Mouse (Mus musculus) lung, embryonic 14.5 days (tissue): ENCODE measurements at regions not wholly inside any gene's neighbourhood (a gene's known extent, or its start where the extent isn't known, plus 50 kb on each side); places are given as distances from the start of the nearest gene placed in this dataset.

ENCODE experiments used
- ATAC-seq: fragments of 200-750 bp; cut with Nextera tagmentation; 2 replicates; pipeline ENCODE4 v1.8.0; 2017; ENCODE audit warnings: mild to moderate bottlenecking, moderate TSS enrichment, moderate library complexity; ENCODE audit not compliant: insufficient read depth
- DNase-seq: peaks from one replicate; pipeline ENCODE4 v3.0.0-alpha.2; 2015
- H3K27ac ChIP-seq: fragments of 300-500 bp; sonication (generic); 2 replicates; pipeline ENCODE4 v1.5.1; 2014; ENCODE audit warnings: low read depth, mild to moderate bottlenecking, moderate library complexity
- H3K27me3 ChIP-seq: fragments of 300-500 bp; sonication (generic); 2 replicates; pipeline ENCODE4 v1.6.1; 2014; ENCODE audit warnings: low read length, control low read depth; ENCODE audit not compliant: insufficient read depth
- H3K36me3 ChIP-seq: fragments of 300-500 bp; sonication (generic); 2 replicates; pipeline ENCODE4 v1.6.1; 2014; ENCODE audit warnings: control low read depth; ENCODE audit not compliant: insufficient read depth
- H3K4me1 ChIP-seq: fragments of 300-500 bp; sonication (generic); 2 replicates; pipeline ENCODE4 v1.6.1; 2014; ENCODE audit warnings: antibody characterized with exemption, control low read depth; ENCODE audit not compliant: insufficient read depth
- H3K4me2 ChIP-seq: fragments of 300-500 bp; sonication (generic); 2 replicates; pipeline ENCODE4 v1.6.1; 2014; ENCODE audit warnings: mild to moderate bottlenecking
- H3K4me3 ChIP-seq: fragments of 300-500 bp; sonication (generic); 2 replicates; pipeline ENCODE4 v1.5.1; 2014; ENCODE audit warnings: low read depth, low read length
- H3K9ac ChIP-seq: fragments of 300-500 bp; sonication (generic); 2 replicates; pipeline ENCODE4 v1.6.1; 2014
- H3K9me3 ChIP-seq: fragments of 300-500 bp; sonication (generic); 2 replicates; pipeline ENCODE4 v1.6.1; 2016; ENCODE audit warnings: low read depth, low read length, control low read depth
- CTCF ChIP-seq: IDR thresholded peaks from 2 replicates; pipeline ENCODE4 v1.5.1; 2016; ENCODE audit warnings: antibody characterized with exemption, low read depth
- WGBS: fragments of 180-500 bp; shearing (Covaris S2); extraction: QIAGEN DNeasy Blood & Tissue Kit; methylation state at CpG from one replicate; pipeline ENCODE4 v1.1.7; 2014; 5-methylcytosine and 5-hydroxymethylcytosine counted together

- Histone ChIP-seq H3K9me3 (no peaks in the 10 kb centered on the region; the same call in 1 of the 2 replicates), H3K27ac (no peak overlapping the region), H3K27me3 (no peaks in the 10 kb centered on the region), H3K9ac (no peak overlapping the region), H3K4me1 (no peaks in the 10 kb centered on the region; the same call in 1 of the 2 replicates), H3K4me2 (no peak overlapping the region), H3K36me3 (no peaks in the 10 kb centered on the region), H3K4me3 (no peak overlapping the region)
- ATAC-seq (no peak), DNase-seq (no peak)
- 59% methylated on average over 9 of the region's 9 CpGs for WGBS
- no peak for TF ChIP-seq CTCF
Measured at GRCm38 (mm10) chr4:137216908-137217497, 60.3 kb upstream of the Wnt4 start.

GRCm38 (mm10) chr4:137214573-137214972 lies 62.7 kb upstream of the Wnt4 start:
- no peak overlapping the region for H3K4me2 ChIP-seq
- TF ChIP-seq CTCF = no peak
- 58% methylated on average over 8 of the region's 8 CpGs for WGBS
- peaks cover 6% of the 10 kb centered on the region for H3K4me1 ChIP-seq
- no peak overlapping the region for H3K27ac ChIP-seq
- H3K4me3 ChIP-seq = no peak overlapping the region
- no peaks in the 10 kb centered on the region for H3K9me3 ChIP-seq
- no peak for ATAC-seq
- no peaks in the 10 kb centered on the region for H3K27me3 ChIP-seq
- H3K9ac ChIP-seq = no peak overlapping the region
- DNase-seq = no peak
- no peaks in the 10 kb centered on the region for H3K36me3 ChIP-seq

GRCm38 (mm10) chr4:137212846-137213245 lies 64.4 kb upstream of the Wnt4 start:
- ATAC-seq (0 out of 2 replicates have a peak, but pooled peaks have one; percentile 35), DNase-seq (peak; percentile 33)
- Histone ChIP-seq H3K27me3 (no peaks in the 10 kb centered on the region), H3K36me3 (no peaks in the 10 kb centered on the region), H3K27ac (no peak overlapping the region), H3K9me3 (no peaks in the 10 kb centered on the region), H3K4me3 (no peak overlapping the region), H3K4me2 (no peak overlapping the region), H3K4me1 (peaks cover 6% of the 10 kb centered on the region), H3K9ac (no peak overlapping the region)
- TF ChIP-seq CTCF = no peak
- WGBS = 33% methylated on average over 9 of the region's 9 CpGs

- 6% methylated on average over 14 of the region's 14 CpGs for WGBS
- Histone ChIP-seq H3K4me3 (no peak overlapping the region), H3K36me3 (no peaks in the 10 kb centered on the region), H3K9me3 (no peaks in the 10 kb centered on the region), H3K27me3 (no peaks in the 10 kb centered on the region), H3K4me2 (peak overlapping the region; percentile 35), H3K9ac (no peak overlapping the region), H3K4me1 (peaks cover 6% of the 10 kb centered on the region), H3K27ac (no peak overlapping the region)
- DNase-seq (peak; percentile 66), ATAC-seq (peak; percentile 79; the same call in 1 of the 2 replicates)
- 0 out of 2 replicates have a peak, but pooled peaks have one; percentile 8 for TF ChIP-seq CTCF
Measured at GRCm38 (mm10) chr4:137212106-137212505, 65.2 kb upstream of the Wnt4 start.

- H3K27ac ChIP-seq = no peak overlapping the region
- no peak for ATAC-seq
Measured at GRCm38 (mm10) chr4:137211288-137211687, 66.0 kb upstream of the Wnt4 start.

GRCm38 (mm10) chr4:137210525-137210924 lies 66.8 kb upstream of the Wnt4 start:
- H3K9me3 ChIP-seq = no peaks in the 10 kb centered on the region
- no peaks in the 10 kb centered on the region for H3K36me3 ChIP-seq
- TF ChIP-seq CTCF = no peak
- peaks cover 6% of the 10 kb centered on the region for H3K4me1 ChIP-seq
- no peak overlapping the region for H3K4me3 ChIP-seq
- DNase-seq (no peak), ATAC-seq (no peak)
- no peak overlapping the region for H3K27ac ChIP-seq
- H3K9ac ChIP-seq = no peak overlapping the region
- WGBS = 69% methylated on average over 4 of the region's 4 CpGs
- H3K27me3 ChIP-seq = no peaks in the 10 kb centered on the region
- H3K4me2 ChIP-seq = no peak overlapping the region

More at GRCm38 (mm10) chr4:137211288-137211687, 66.0 kb upstream of the Wnt4 start:
- Histone ChIP-seq H3K9me3 (no peaks in the 10 kb centered on the region), H3K4me2 (no peak overlapping the region), H3K4me1 (peaks cover 6% of the 10 kb centered on the region), H3K36me3 (no peaks in the 10 kb centered on the region), H3K27me3 (no peaks in the 10 kb centered on the region), H3K4me3 (no peak overlapping the region), H3K9ac (no peak overlapping the region)
- DNase-seq = no peak
- 57% methylated on average over 4 of the region's 4 CpGs for WGBS
- no peak for TF ChIP-seq CTCF

GRCm38 (mm10) chr4:137200968-137201367 lies 76.3 kb upstream of the Wnt4 start:
- Histone ChIP-seq H3K9ac (no peak overlapping the region), H3K4me3 (no peak overlapping the region), H3K27ac (no peak overlapping the region), H3K27me3 (no peaks in the 10 kb centered on the region), H3K36me3 (no peaks in the 10 kb centered on the region), H3K4me1 (no peaks in the 10 kb centered on the region), H3K9me3 (no peaks in the 10 kb centered on the region), H3K4me2 (no peak overlapping the region)
- TF ChIP-seq CTCF = no peak
- ATAC-seq (no peak), DNase-seq (no peak)
- WGBS = 76% methylated on average over 7 of the region's 7 CpGs
